Mouse (Mus musculus): ENCODE results near the gene H2afx.
"Not testable (repeated sequence)": the region's sequence is repeated elsewhere in the genome, so short reads cannot be mapped to it uniquely, and the experiment has no call there.

Gene H2afx

DNA sequence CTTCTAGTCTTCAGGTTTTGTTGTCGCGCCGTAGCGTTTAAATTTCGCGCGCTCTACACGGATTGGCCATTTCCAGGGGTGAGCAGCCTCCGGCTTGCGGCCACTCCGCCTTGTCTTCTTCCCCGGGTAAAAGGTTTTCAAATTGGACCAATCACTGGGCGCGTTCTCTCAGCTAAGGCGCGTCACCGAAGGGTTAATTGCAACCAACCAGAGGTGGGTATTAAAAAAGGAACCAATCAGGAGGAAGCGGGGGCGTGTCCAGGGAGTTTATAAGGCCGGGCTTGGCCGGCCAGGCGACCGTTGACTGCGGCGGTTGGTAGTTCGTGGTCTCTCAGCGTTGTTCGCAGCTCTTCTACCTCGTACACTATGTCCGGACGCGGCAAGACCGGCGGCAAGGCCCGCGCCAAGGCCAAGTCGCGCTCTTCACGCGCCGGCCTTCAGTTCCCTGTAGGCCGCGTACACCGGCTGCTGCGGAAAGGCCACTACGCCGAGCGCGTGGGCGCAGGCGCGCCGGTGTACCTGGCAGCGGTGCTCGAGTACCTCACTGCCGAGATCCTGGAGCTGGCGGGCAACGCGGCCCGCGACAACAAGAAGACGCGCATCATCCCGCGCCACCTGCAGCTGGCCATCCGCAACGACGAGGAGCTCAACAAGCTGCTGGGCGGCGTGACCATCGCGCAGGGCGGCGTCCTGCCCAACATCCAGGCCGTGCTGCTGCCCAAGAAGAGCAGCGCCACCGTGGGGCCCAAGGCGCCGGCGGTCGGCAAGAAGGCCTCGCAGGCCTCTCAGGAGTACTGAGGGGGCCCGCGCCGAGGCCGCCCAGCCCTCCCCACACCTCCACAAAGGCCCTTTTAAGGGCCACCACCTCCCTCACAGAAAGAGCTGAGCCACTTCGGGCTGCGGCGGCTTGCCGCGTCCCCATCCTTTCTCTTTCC, at the start of gene H2afx:
H2afx (plus strand) TSS at position 299 of the 935 bp plus-strand sequence.
- peak; percentile 98 to 99 for DNase-seq (ENCODE audit: low spot score in 2 of 2)

DNA sequence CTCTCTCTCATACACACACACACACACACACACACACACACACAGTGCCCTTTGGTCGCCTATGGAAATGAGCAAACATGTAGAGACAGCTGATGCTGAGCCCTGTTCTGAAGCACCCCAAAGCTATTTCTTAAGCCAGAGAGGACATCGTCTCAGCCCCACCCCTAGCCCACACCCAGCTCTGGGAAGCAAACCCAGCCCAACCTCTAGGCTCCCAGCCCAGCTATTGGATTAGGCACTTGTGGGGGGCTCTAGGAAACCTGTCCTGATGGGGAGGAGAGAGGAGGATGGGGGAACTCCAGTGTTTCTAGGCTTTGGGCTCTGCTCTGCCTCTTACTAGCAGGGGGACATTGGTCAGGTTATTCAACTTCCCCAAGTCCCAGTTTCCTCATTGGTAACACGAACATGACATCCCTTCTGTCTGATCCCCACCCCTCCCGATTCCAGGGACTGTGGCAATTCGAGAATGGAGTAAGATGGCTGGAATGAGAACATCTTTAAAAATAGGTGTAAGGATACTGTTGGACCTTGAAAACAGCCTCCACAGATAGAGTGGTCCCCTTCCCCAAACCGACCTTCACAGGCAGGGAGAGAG, 48.1 kb upstream of the H2afx start:
- peak; percentile 42 to 55 for DNase-seq (ENCODE audit: low spot score in 2 of 2)

DNA sequence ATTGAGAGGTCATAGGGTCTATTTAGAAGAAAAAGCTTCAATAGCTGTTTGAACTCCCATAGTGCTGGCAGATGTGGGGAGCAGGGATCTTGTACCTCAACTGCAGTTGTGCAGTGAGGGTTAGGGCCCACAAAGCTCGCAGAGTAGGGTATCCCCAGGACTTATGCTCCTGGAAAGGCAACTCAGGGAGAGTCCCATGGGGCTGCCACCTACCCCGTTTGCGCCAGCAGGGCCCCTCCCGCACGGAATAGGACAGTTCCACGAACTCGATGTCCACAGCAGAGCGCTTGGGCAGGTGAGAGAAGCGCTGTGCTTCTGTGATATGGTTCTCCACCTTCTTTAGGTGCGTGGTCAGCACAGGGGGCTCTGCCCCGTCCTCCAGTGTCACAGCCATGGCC, 47.5 kb upstream of the H2afx start:
- DNase-seq (ENCODE audit: low spot score in 2 of 2), result no peak

DNA sequence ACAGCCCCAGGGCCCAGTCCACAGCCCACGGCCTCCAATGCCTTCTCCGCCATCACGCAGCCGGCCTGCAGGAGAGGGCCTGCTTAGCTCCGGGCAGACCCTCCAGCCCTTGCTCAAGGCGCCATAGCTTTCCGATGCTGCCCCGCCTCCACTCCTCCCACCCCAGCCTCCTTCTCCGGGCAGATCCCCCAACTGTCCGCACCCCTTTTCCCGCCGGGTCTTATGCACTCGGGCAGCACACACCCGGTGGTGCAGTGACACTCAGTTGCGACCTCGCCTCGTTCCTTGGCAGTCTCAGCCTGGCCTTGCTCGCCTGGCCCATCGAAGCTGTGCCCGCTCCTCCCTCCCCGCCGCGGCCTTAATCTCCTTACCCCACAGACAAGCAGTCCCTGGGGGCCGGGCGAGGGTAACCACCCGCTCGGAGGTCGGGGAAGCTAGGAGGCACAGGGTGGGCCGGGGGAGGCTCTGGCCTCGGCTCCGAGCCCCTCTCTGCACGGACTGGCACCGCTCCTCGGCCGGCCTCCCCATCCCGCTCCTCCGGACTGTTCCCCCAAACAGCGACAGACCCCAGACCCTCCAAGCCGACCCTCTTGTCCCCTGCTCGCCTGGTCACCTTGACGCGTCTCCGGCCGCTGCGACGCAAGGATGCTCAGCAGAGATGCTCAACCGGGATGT, 47.0 kb upstream of the H2afx start:
- DNase-seq (ENCODE audit: low spot score in 2 of 2), result peak; percentile 19 to 24

DNA sequence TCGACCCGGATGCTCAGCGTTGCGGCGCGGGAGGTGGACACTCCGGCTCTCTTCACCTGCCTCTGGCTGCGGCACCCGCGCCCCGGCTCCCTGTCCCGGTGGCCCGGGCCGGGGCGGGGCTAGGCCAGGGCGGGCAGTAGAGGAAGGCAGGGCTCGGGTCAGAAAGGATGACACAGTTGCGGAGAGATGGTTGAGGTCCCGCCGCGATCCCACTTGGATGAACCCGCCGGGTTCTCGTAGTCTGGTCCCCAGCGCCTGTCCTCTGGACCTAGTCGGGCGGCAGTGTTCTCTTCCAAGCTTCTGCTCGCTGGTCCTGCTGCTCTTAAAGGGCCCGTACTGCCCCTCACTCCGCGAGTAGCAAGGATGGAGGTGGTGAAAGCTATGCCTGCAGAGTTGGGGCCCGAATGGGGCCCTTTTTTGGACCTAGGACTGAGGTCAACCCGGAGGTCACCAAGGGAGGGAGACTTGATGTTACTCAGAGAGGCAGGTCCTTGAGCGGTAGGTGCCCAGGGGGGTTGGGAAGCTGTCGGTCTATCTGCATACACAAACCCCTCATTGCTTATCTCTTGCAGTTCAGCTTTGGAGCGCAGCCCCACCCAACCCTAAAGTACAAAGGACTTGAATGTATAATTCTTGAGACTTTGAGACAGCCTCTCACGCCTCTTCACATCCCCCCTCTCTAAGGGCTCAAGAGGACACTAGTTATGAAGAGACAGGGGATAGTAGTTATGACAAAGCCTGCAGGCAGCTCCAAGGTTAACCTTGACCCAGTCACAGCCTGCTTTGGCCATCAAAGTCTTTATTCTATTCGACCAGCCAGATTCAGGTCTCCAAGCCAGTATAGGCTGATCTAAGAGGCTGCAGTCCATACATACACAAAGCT, 46.2 kb upstream of the H2afx start, which contains the start of gene Abcg4:
Abcg4 (minus strand) TSS at position 540 of the 883 bp plus-strand sequence.
- DNase-seq (ENCODE audit: low spot score in 2 of 2), result peak; percentile 32 to 66

DNA sequence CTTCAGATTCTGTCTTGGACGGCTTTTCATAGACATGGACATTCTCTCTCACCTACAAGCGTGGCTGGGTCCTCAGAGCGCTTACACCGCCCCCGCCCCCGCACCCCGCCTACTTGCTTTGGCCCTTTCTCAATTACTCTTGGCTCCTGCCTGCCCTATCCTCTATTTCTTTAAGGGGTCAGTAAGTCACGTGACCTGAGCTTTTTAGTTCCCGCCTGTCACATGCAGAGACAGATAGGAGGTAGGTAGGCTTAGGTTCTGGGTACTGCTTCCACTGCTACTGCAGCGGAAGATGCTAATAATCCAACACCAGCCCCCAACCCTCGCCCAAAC, 45.6 kb upstream of the H2afx start:
- no peak for DNase-seq (ENCODE audit: low spot score in 2 of 2)

DNA sequence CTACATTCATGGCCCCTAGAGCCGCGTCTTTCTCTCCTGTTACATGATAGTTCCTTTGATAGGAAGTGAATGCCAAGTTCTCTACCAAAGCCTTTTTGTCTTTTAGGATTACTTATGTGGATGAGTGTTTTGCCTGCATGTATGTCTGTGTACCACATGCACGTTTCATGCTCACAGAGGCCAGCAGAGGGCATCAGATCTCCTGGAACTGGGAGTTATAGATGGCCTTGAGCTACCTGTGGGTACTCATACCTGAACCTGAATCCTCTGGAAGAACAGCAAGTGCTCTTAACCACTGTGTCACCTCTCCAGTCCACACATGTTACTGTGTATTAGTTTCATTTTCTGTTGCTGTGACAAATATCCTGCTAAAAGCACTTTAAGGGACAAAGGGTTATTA, 42.0 kb upstream of the H2afx start:
- peak; percentile 56 to 61 for DNase-seq (ENCODE audit: low spot score in 2 of 2)

DNA sequence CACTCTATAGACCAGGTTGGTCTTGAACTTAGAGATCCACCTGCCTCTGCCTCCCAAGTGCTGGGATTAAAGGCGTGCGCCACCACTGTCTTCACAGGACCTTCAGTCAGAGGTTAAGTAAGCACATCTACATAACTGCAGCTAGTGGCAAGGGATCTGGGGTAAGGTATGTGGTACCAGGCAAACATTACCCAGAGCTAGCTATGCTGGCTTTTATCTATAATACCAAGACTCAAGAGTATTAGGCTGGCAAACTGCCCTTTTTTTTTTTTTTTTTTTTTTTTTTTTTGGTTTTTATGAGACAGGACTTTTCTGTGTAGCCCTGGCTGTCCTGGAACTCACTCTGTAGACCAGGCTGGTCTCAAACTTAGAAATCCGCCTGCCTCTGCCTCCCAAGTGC, 34.5 kb upstream of the H2afx start:
- DNase-seq (ENCODE audit: low spot score in 2 of 2), result not testable (repeated sequence)

DNA sequence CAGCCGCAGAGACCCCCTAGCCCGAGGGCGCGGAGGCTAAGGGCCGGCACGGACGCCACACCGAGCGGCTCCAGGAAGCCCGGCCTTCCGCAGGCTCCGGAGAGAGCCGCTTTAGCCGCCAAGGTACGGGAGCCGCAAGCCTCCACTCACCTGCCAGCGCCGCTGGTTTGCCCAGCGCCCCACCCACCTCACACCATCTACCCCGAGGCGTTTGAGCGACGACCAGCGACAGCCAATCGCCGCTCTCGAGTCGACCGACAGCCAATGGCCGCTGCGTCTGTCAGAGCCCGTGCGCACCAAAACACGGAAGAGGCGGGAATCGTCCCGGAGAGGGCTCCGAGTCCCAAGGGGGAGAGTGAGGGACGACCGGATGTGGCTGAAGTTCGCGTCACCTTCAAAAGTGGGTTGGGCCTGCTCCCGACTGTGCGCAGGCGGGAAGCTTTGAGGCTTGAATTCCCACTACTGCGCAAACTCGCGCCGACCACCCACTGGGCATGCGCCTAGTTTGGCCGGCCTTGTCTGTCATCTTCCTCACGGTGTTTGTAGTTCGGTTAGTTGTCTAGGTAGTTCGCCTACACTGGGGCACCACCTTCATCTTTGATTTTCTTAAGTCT, 28.9 kb upstream of the H2afx start, which contains the start of gene Hinfp:
Hinfp (minus strand) TSS at position 206 of the 614 bp plus-strand sequence.
- DNase-seq (ENCODE audit: low spot score in 2 of 2), result peak; percentile 99

DNA sequence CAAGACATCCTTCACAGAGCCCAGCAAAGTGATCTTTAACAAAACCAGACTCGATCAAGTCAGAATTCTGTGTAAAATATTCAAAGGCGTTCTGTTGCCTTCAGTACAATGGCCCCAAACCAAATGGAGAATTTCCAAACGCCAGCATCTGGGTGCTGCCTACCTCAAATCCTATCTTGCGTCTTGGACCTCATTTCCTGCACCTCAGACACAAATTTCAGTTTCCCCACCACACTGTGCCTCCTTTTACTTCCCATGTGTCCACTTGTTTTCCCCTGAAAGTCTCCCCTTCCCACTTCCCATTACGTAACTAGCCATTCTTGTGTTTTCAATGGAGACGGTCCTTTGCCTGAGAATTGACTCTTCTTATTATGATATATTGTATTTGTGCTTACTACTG, 28.0 kb upstream of the H2afx start:
- DNase-seq (ENCODE audit: low spot score in 2 of 2), result no peak

DNA sequence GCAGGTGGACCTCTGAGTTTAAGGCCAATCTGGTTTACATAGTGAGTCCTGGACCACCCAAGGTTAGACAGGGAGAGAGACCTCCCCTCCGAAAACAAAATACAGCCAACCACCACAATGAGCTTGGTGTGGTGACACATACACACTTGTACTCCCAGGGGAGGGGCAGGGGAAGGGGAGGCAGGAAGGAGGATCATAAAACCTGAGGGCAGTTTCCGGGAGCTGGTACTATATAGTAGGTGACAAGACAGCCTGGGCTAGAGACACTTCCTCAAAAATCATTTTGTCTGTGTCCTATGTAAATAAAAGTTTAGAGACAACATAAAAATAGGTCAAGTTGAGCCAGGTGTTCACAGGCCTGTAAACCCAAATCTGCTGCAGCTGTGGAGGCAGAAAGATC, 27.2 kb upstream of the H2afx start:
- DNase-seq (ENCODE audit: low spot score in 2 of 2), result peak; percentile 49 to 57

DNA sequence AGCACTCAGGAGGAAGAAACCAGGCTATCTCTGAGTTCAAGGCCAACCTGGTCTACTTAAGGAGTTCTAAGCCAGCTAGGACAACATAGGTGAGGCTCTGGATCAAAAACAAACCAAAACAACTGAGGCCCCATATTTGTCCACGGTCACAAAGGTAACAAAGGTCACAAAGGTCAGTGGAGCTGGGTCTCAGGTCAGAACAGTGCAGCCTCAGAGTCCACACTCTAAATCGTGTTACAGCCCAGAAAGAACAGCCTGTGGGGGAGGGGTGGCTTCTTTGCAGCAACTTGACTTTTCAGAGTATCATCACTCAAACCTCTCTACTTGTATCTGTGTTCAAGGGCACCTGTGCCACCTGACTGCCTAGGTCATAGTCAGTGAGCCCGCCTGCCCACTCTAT, 24.7 kb upstream of the H2afx start:
- no peak for DNase-seq (ENCODE audit: low spot score in 2 of 2)

DNA sequence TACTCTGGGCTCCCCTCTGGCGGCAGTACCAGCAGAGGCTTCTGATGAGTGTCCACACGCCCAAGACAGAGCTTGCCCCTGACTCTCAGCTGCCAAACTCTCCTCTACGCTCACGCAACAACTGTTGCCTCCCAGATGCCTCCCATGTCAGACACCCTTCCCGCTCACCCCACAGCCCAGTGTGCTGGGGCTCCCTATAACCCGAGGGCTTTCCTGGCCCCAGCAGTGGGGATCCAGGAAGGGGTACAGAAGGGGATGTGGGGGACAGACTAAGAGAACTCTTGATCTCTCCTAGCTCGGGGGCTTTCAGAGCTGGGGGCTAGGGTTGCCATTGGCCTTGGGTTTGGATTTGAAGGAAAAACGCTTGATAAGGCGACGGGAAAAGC, 23.8 kb upstream of the H2afx start:
- DNase-seq (ENCODE audit: low spot score in 2 of 2), result no peak

DNA sequence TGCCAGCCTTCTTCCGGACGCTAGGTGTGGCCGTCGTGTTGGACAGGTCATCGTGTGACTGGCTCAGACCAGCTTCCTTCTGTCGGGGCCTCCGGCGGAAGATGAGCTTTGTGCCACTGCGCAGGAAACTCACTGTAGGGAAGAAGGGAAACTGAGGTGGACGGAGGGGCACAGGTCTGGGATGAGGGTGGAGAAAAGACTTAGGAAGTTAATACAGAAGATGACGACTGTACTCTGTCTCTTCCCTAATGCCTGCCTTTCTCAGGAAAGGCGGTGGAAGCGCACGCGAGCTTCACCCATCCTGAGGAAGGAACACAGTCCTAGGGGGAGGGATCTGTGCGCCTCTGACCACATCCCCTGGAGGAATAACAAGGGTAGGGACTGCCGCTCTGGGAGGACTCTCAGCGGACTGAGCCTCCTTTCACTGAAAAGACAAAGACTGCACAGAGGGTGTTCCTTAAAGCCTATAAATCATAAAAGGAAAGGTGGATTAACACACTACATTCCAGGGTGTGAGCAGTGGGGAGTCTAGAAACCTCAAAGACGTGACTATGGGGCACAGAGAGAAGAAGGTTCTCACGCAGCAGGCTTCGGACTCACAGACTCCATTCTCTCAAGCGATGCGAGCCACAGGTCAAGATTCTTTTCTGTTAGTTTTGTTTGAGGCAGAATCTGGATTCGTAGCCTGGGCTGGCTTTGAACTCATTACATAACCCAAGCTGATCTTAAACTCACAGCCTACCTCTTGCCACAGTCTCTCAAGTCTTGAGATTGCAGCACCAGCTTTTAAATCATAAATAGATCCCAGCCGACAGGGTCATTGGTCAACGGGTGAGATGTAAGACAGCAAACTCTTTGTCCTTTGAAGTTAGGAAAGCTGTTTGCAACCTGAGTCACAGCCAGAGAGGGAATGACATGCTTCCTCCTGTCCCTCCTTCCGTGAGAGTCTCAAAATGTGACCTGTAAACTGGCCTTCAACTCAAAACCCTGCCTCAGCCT, 23.1 kb upstream of the H2afx start:
- no peak for DNase-seq (ENCODE audit: low spot score in 2 of 2)

DNA sequence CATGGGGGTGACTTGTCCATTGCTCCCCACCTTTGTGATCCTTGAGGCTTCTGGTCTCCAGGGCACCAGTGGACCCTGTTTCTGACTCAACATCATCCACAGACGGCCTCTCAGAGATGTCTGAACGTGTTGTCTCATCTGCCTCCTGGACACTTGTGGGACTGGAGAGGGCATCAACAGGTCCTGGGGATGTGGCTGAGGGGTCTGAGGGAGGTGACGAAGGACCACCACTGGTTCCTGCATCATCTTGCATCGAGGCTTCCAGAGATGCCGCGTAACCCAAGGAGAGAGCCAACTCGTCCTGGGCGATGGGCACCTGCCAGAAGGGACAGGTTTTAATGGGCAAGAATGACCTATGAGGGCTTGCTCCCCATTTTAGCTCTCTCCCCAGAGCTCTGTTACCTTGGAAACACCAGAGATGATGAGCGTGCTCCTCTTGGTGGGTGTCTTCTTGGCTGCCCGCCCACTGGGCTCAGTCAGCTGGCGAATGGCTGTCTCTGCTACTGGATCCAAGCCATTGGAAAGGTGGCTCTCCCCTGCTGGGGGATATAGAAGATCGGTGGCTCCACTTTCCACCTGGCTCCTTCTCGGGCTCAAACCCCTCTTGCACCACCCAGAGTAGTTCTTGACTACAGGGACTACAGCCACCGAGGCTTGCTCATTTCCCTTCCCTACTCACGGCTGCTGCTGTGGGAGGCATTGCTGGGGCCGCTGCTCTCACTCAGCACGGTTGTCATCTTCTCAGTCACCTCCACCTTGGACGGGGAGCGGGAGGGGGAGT, 20.8 kb upstream of the H2afx start:
- no peak for DNase-seq (ENCODE audit: low spot score in 2 of 2)

DNA sequence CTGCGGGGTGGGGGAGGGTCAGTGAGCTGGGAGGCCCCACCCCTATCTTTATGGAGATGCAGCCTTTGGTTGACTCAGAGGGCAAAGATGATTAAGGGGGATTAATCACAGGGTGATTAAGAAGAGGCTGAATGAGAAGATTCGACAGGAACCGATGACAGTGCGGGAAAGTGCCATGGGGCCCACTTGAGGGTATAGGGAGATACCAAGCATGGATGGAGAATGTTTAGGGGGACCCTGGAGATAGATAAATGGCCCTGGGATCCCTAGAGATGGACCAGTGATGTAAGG, 20.3 kb upstream of the H2afx start:
- DNase-seq (ENCODE audit: low spot score in 2 of 2), result no peak

DNA sequence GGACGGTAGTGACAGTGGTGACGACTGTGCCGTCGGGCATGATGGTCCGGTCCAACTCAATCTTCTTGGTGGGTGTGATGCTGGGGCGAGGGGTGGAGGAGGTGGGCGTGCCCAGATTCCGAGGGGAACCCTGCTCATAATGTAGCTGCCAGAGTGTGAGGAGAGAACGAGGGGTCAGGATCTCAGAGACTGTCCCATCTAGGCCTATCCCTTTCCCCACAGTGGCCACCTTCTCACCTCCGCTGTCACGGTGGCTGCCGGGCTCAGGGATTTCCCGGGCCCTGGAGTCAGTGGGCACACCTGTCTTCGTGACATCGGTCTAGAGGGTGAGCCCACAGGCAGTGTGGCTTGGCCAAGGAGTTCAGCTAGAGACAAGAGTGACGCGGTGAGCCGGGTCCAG, 19.6 kb upstream of the H2afx start:
- DNase-seq (ENCODE audit: low spot score in 2 of 2), result no peak

DNA sequence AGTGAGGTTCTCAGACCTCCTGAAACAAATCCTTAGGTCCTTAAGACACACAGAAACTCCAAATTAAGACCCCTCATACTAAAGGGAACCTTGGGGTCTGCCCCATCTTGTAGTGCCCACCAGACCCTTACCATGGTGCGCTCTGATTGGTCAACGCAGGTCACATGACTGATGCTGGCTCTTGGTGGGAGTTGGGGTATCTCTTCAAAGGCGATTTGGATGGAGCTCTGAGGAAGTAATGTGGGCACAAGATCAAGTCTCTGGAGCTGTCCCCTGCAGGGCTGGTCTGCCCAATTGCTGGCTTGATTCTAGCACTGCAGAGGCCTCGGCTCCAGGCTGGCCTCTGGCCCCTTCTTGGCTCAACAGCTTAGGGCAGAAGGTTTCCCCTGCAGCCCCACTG, 17.0 kb upstream of the H2afx start:
- no peak for DNase-seq (ENCODE audit: low spot score in 2 of 2)

DNA sequence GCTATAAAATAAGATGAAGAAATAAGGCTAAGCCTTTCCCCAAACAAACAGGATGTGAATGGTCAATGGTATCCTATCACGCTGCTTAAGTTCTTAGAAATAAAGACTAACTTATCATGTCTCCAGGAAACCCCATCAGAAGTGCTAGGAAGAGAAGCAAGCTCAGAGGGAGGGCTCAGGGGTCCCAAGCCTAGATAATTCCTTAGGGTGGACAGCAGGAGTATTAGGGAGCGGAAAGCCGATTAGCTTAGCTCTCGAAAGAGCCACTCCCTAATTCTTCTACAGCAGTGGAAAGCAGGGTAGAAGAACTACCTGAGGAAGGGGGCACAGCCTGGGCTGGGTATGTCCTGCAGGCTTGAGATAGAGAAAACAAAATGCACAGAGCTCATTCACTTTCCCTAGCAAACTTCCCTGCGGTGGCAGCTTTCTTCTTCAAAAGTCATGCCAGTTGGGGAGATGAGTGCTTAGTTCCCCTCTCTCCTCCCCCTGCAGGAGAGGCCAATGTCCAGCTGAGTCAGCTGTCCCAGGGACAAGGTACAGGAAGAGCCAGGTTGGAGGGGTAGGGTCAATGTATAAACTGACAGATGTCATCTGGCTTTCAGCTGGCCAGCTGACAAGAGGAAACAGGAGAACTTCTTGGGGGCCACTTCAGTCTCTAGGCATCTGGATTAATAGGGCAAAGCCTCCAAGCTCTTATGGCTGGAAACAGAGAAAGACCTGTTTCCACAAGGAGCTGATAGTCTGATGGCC, 16.2 kb upstream of the H2afx start:
- no peak for DNase-seq (ENCODE audit: low spot score in 2 of 2)
